Mouse (Mus musculus) stomach, postnatal 0 days (tissue): ENCODE results near the gene Zfp467. TPM values are rescaled to one million over a fixed set of nuclear protein-coding genes. Genes with fewer than 3 reads are reported as not detected.
A peak's percentile ranks its signal among the peaks of the same experiment; 100 is the strongest.

Experiments used
- ATAC-seq: fragments of 200-750 bp; cut with Nextera tagmentation; 2 replicates; pipeline ENCODE4 v1.8.0; 2017; ENCODE audit not compliant: low FRiP score, low TSS enrichment
- DNase-seq: peaks from one replicate; pipeline ENCODE4 v3.0.0-alpha.2; 2016; ENCODE audit warnings: low spot score
- H3K27ac ChIP-seq: fragments of 300-500 bp; sonication (generic); replicated peaks from 2 replicates; pipeline ENCODE4 v1.5.1; 2014; ENCODE audit warnings: mild to moderate bottlenecking, control low read depth
- H3K27me3 ChIP-seq: fragments of 300-500 bp; sonication (generic); 2 replicates; pipeline ENCODE4 v1.6.1; 2014; ENCODE audit warnings: low read length; ENCODE audit not compliant: control insufficient read depth, insufficient read depth
- H3K36me3 ChIP-seq: fragments of 300-500 bp; sonication (generic); 2 replicates; pipeline ENCODE4 v1.6.1; 2014; ENCODE audit warnings: low read length, mixed read lengths; ENCODE audit not compliant: control insufficient read depth, insufficient read depth
- H3K4me1 ChIP-seq: fragments of 300-500 bp; sonication (generic); replicated peaks from 2 replicates; pipeline ENCODE4 v1.6.1; 2014; ENCODE audit warnings: antibody characterized with exemption; ENCODE audit not compliant: control insufficient read depth, insufficient read depth
- H3K4me2 ChIP-seq: fragments of 300-500 bp; sonication (generic); replicated peaks from 2 replicates; pipeline ENCODE4 v1.6.1; 2014; ENCODE audit warnings: low read depth, mild to moderate bottlenecking, control low read depth, moderate library complexity
- H3K4me3 ChIP-seq: fragments of 300-500 bp; sonication (generic); 2 replicates; pipeline ENCODE4 v1.5.1; 2014; ENCODE audit warnings: low read depth, low read length, control low read depth
- H3K9ac ChIP-seq: fragments of 300-500 bp; sonication (generic); 2 replicates; pipeline ENCODE4 v1.6.1; 2014; ENCODE audit warnings: mild to moderate bottlenecking, low read length, control low read depth, mixed read lengths
- H3K9me3 ChIP-seq: fragments of 300-500 bp; sonication (generic); 2 replicates; pipeline ENCODE4 v1.6.1; 2016; ENCODE audit warnings: low read length; ENCODE audit not compliant: control insufficient read depth
- CTCF ChIP-seq: IDR thresholded peaks from 2 replicates; pipeline ENCODE4 v1.5.1; 2016; ENCODE audit warnings: antibody characterized with exemption, low read depth, mild to moderate bottlenecking, moderate library complexity
- EP300 ChIP-seq: optimal IDR thresholded peaks from 2 replicates; pipeline ENCODE3; 2016; ENCODE audit warnings: antibody characterized with exemption
- WGBS: fragments of 180-500 bp; shearing (Covaris S2); extraction: QIAGEN DNeasy Blood & Tissue Kit; methylation state at CpG from one replicate; pipeline ENCODE4 v1.1.7; 2014; 5-methylcytosine and 5-hydroxymethylcytosine counted together
- polyA plus RNA-seq: library from polyadenylated mRNA; unstranded; fragments of >200 nt; fragmentation: Nextera tagmentation; extraction: Ambion mirVana; gene quantifications from 2 replicates; pipeline ENCODE4 v1.2.1, GENCODE M21; 2015

Gene Zfp467
- polyA plus RNA-seq, 1 experiment from 2014 or later, result 24.2 TPM

DNA sequence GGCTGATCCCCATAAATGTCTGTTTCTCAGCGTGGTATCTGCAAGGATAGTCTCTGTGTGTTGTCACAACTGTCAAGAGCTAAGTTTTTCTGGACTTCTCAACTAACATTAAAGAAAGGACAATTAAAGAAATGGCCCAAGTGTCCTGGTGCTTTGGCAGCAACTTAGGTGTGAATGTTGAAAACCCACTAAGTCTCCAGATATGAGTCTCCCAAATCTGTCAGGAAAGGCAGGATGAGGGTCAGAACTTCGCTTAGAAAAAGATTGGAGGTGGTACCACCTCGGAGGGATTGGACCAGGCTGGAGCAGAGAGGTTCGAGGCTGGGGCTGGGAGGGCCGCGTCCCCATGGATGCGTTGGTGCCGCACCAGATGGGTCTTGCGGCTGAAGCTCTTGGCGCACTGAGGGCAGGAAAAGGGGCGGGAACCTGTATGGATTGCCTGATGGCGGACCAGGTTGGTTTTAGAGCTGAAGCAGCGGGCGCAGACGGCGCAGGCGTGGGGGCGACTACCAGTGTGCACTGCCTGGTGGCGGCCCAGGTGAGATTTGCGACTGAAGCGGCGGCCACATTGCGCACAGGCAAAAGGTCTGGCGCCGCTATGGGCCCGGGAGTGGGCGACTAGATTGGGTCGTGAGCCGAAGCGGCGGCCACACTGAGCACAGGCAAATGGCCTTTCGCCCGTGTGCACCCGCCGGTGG lies 7.8 kb downstream of the Zfp467 start:
- Histone ChIP-seq H3K27me3 (no peaks in the 10 kb centered on the region), H3K4me3 (no peak overlapping the region), H3K4me2 (no peak overlapping the region), H3K36me3 (peaks cover 27% of the 10 kb centered on the region), H3K9me3 (no peaks in the 10 kb centered on the region), H3K27ac (no peak overlapping the region), H3K9ac (no peak overlapping the region), H3K4me1 (peaks cover 5% of the 10 kb centered on the region)
- DNase-seq, result no peak
- 83% methylated on average over 28 of the region's 35 CpGs for WGBS
- no peak for TF ChIP-seq EP300
- no peak for TF ChIP-seq CTCF
- ATAC-seq, result no peak

DNA sequence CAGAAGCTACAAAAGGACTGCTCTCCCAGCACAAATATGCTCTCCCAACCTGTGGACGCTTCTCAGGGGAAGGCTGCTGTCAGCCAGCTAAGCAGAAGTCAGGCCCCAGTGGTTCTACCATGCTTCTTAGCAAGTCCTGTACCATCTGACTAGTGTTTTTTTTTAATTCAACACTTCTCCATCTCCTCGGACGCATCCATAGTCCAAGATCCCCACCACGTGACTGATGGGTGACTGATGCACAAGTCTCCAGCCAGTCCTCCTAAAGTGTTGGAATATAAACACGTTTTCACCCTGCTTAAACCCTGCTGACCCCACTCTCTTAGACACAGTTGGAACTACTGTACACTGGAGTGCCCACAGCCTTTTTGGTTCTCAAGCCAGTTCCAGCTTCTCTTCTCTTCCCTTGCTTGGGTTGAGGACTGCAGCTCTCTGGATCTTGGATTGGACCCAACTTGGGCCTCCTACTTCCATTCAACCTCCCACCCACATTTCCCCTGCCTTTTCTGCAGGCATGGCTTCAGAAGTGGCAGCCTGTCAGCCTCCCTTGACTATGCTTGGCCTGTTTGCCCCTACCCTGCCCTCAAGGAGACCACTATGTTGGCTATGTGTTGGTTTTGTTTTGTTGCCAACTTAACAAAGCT lies 9.8 kb downstream of the Zfp467 start:
- H3K27ac ChIP-seq, result peak overlapping the region; percentile 18; the same call in 1 of the 2 replicates
- ATAC-seq, result no peak

DNA sequence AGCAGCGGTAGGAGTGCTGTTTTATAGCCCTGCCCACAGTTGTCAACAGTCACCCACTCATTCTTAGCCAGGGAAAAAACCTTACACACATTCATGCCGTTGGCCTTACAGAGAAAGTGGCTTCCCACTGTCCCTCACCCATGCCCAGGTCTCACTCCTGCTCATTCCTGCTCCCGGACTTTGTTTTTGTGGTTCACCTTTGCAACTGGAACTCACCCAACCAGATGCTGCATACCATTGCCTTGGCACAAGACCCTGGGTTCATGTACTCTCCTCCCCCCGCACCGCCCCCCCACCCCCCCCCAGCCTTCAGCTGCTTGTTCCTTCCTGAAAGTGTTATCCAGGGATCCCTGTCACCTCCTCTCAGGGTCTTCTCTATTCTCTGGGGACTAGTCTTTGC lies 10.5 kb downstream of the Zfp467 start:
- 30% methylated on average over 5 of the region's 5 CpGs for WGBS
- TF ChIP-seq CTCF, result no peak
- TF ChIP-seq EP300, result no peak
- ATAC-seq (no peak), DNase-seq (no peak)
- H3K36me3 ChIP-seq, result peaks cover 14% of the 10 kb centered on the region
- H3K9ac ChIP-seq, result no peak overlapping the region
- 0 out of 2 replicates have a peak overlapping the region, but pooled peaks have one; percentile 13 for H3K27ac ChIP-seq
- no peak overlapping the region for H3K4me3 ChIP-seq
- peaks cover 5% of the 10 kb centered on the region for H3K4me1 ChIP-seq
- H3K4me2 ChIP-seq, result no peak overlapping the region
- H3K9me3 ChIP-seq, result no peaks in the 10 kb centered on the region
- H3K27me3 ChIP-seq, result no peaks in the 10 kb centered on the region

More for the DNA sequence above, 9.8 kb downstream of the Zfp467 start:
- peaks cover 5% of the 10 kb centered on the region for H3K4me1 ChIP-seq
- DNase-seq, result no peak
- H3K4me2 ChIP-seq, result no peak overlapping the region
- H3K36me3 ChIP-seq, result peaks cover 15% of the 10 kb centered on the region
- no peak overlapping the region for H3K4me3 ChIP-seq
- no peak overlapping the region for H3K9ac ChIP-seq
- no peaks in the 10 kb centered on the region for H3K9me3 ChIP-seq
- WGBS, result 57% methylated on average over 5 of the region's 5 CpGs
- no peaks in the 10 kb centered on the region for H3K27me3 ChIP-seq
- no peak for TF ChIP-seq CTCF
- no peak for TF ChIP-seq EP300

DNA sequence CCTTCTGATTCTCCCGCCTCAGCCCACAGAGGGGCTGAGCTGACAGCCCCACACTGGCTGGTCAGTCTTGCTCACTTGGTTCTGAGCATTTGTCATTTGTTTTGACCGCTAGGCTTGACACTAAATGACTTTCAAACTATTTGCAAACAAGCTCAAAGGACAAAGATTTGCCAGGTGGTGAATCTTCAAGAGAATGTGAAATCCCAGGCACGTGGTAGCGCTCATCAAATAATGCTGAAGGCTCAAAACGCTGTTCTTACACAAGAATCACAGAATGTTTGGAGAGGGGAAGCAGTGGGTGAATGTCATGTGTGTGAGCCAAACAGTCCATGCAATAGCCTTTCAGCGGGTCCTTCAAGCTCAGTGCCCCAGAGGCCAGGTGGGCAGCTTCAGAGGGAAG lies 11.0 kb downstream of the Zfp467 start:
- H3K4me2 ChIP-seq, result no peak overlapping the region
- H3K9me3 ChIP-seq, result no peaks in the 10 kb centered on the region
- WGBS, result 43% methylated on average over 6 of the region's 6 CpGs
- DNase-seq (no peak), ATAC-seq (no peak)
- TF ChIP-seq CTCF, result no peak
- peaks cover 14% of the 10 kb centered on the region for H3K36me3 ChIP-seq
- H3K4me1 ChIP-seq, result peaks cover 5% of the 10 kb centered on the region
- H3K27ac ChIP-seq, result 0 out of 2 replicates have a peak overlapping the region, but pooled peaks have one; percentile 13
- H3K9ac ChIP-seq, result no peak overlapping the region
- H3K27me3 ChIP-seq, result no peaks in the 10 kb centered on the region
- H3K4me3 ChIP-seq, result no peak overlapping the region

DNA sequence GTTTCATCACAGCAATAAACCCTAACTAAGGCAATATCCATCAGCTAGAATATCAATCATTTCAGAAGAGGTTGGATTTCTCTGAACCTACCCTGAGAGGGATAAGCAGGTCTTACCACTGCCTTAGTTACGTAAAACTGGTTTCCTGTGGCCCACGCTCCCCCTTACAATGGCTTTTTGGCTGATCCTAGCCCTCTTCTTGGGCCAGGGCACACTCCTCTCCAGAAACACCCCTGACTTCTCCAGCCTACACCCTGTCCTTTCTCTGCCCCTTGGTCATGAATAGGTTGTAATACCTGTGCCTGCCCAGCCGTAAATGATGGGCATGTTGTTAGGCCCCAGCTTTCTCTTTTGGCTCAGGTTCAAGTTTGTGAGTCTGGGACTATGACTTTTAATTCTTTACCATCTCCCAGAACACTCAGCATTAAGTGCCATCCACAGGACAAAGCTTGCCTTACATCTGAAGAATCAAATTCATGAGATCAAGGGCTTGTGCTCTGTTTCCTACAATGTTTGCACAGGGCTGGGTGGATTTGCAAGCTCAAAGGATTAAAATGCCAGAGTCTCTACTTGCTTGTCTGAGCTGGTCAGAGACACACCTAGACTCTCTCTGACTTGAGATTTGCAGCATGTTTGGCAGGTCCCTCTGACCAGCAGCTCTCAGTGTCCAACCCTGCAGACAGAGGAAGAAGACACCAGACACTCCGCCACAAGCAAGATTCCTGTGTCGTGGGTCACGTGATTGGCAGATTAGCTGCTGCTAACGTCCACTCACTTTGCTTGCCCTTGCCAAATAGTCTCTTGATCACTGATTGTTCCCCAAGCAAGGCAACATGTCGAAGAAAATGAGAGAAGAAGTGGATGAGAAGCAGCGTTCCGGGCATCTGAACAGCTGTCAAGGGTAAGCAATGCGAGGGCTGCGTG lies 12.5 kb downstream of the Zfp467 start:
- H3K4me2 ChIP-seq, result peak overlapping the region; percentile 37
- peak; percentile 40 for DNase-seq
- H3K27me3 ChIP-seq, result no peaks in the 10 kb centered on the region
- peaks cover 5% of the 10 kb centered on the region for H3K4me1 ChIP-seq
- H3K9me3 ChIP-seq, result no peaks in the 10 kb centered on the region
- ATAC-seq, result peak; percentile 73
- 31% methylated on average over 12 of the region's 12 CpGs for WGBS
- H3K4me3 ChIP-seq, result peak overlapping the region; percentile 4; the same call in 1 of the 2 replicates
- H3K27ac ChIP-seq, result peak overlapping the region; percentile 77
- TF ChIP-seq CTCF (peak; percentile 47), EP300 (peak; percentile 51)
- H3K9ac ChIP-seq, result no peak overlapping the region
- H3K36me3 ChIP-seq, result peaks cover 5% of the 10 kb centered on the region
